Mouse (Mus musculus) embryonic facial prominence, embryonic 12.5 days (tissue): ENCODE data around the gene Atp6v0c. TPM values are rescaled to one million over a fixed set of nuclear protein-coding genes. Genes with fewer than 3 reads are reported as not detected.

ENCODE experiments used
- ATAC-seq: fragments of 200-750 bp; cut with Nextera tagmentation; 2 replicates; pipeline ENCODE4 v1.8.0; 2017; ENCODE audit not compliant: insufficient number of reproducible peaks, insufficient read depth, low FRiP score, low TSS enrichment
- H3K27ac ChIP-seq: fragments of 300-500 bp; sonication (generic); 2 replicates; pipeline ENCODE4 v1.5.1; 2016; ENCODE audit warnings: mild to moderate bottlenecking
- H3K27me3 ChIP-seq: fragments of 300-500 bp; sonication (generic); 2 replicates; pipeline ENCODE4 v1.6.1; 2016; ENCODE audit warnings: mild to moderate bottlenecking, moderate library complexity
- H3K36me3 ChIP-seq: fragments of 300-500 bp; sonication (generic); 2 replicates; pipeline ENCODE4 v1.6.1; 2016; ENCODE audit warnings: mild to moderate bottlenecking
- H3K4me1 ChIP-seq: fragments of 300-500 bp; sonication (generic); 2 replicates; pipeline ENCODE4 v1.6.1; 2016
- H3K4me2 ChIP-seq: fragments of 300-500 bp; sonication (generic); replicated peaks from 2 replicates; pipeline ENCODE4 v1.6.1; 2016; ENCODE audit warnings: mild to moderate bottlenecking, moderate library complexity
- H3K4me3 ChIP-seq: fragments of 300-500 bp; sonication (generic); 2 replicates; pipeline ENCODE4 v1.5.1; 2016; ENCODE audit warnings: mild to moderate bottlenecking
- H3K9ac ChIP-seq: fragments of 300-500 bp; sonication (generic); 2 replicates; pipeline ENCODE4 v1.6.1; 2016; ENCODE audit warnings: mild to moderate bottlenecking, moderate library complexity
- H3K9me3 ChIP-seq: fragments of 300-500 bp; sonication (generic); 2 replicates; pipeline ENCODE4 v1.6.1; 2016; ENCODE audit warnings: mild to moderate bottlenecking, moderate library complexity
- WGBS: fragments of 180-500 bp; shearing (Covaris S2); methylation state at CpG from one replicate; pipeline ENCODE4 v1.1.7; 2016; 5-methylcytosine and 5-hydroxymethylcytosine counted together
- polyA plus RNA-seq: library from polyadenylated mRNA; unstranded; fragments of >200 nt; fragmentation: Nextera tagmentation; extraction: Ambion mirVana; gene quantifications from 2 replicates; pipeline ENCODE4 v1.2.1, GENCODE M21; 2016

Atp6v0c gene
- 445 and 455 TPM in 2 replicates for polyA plus RNA-seq

- ATAC-seq: peak; percentile 82
- under 1% methylated on average over 57 of the region's 58 CpGs for WGBS
- H3K4me1 ChIP-seq: peaks cover 15% of the 10 kb centered on the region
These were observed at the start of gene Atp6v0c for GRCm38 (mm10) chr17:24169317-24170065. TSS of gene Atp6v0c (minus strand) at chr17:24169702.

GRCm38 (mm10) chr17:24216836-24217235, 47.3 kb upstream of the Atp6v0c start:
- no peak for ATAC-seq
- no peaks in the 10 kb centered on the region for H3K9me3 ChIP-seq
- H3K9ac ChIP-seq: no peak overlapping the region
- H3K27me3 ChIP-seq: no peaks in the 10 kb centered on the region
- 64% methylated on average over 4 of the region's 4 CpGs for WGBS
- H3K36me3 ChIP-seq: peaks cover 27% of the 10 kb centered on the region
- H3K27ac ChIP-seq: no peak overlapping the region
- H3K4me2 ChIP-seq: no peak overlapping the region
- H3K4me3 ChIP-seq: no peak overlapping the region
- H3K4me1 ChIP-seq: peaks cover 17% of the 10 kb centered on the region

More at GRCm38 (mm10) chr17:24169317-24170065, at the start of gene Atp6v0c:
- Histone ChIP-seq H3K27me3 (no peaks in the 10 kb centered on the region), H3K36me3 (peaks cover 21% of the 10 kb centered on the region), H3K4me3 (peak within 1 kb of the TSS; percentile 91), H3K27ac (peak within 1 kb of the TSS; percentile 95), H3K9me3 (no peaks in the 10 kb centered on the region), H3K4me2 (peak within 1 kb of the TSS; percentile 83), H3K9ac (peak within 1 kb of the TSS; percentile 86)

GRCm38 (mm10) chr17:24213186-24213585, 43.7 kb upstream of the Atp6v0c start:
- H3K36me3 ChIP-seq: peaks cover 25% of the 10 kb centered on the region
- peak overlapping the region; percentile 13; the same call in 1 of the 2 replicates for H3K27ac ChIP-seq
- H3K4me1 ChIP-seq: peaks cover 41% of the 10 kb centered on the region
- ATAC-seq: no peak
- no peak overlapping the region for H3K4me3 ChIP-seq
- no peaks in the 10 kb centered on the region for H3K27me3 ChIP-seq
- WGBS: 73% methylated on average over 6 of the region's 6 CpGs
- H3K4me2 ChIP-seq: no peak overlapping the region
- H3K9ac ChIP-seq: no peak overlapping the region
- no peaks in the 10 kb centered on the region for H3K9me3 ChIP-seq

- H3K27ac ChIP-seq: peak overlapping the region; percentile 96; the same call in 1 of the 2 replicates
- no peak for ATAC-seq
- peaks cover 47% of the 10 kb centered on the region for H3K4me1 ChIP-seq
These were observed 43.0 kb upstream of the Atp6v0c start for GRCm38 (mm10) chr17:24212441-24213018.

GRCm38 (mm10) chr17:24211631-24212440, 42.3 kb upstream of the Atp6v0c start:
- H3K36me3 ChIP-seq: peaks cover 18% of the 10 kb centered on the region
- peak overlapping the region; percentile 96 for H3K4me2 ChIP-seq
- ATAC-seq: no peak
- peak overlapping the region; percentile 50 for H3K4me3 ChIP-seq
- 2% methylated on average over 37 of the region's 37 CpGs for WGBS
- H3K9ac ChIP-seq: peak overlapping the region; percentile 73
- H3K27ac ChIP-seq: peak overlapping the region; percentile 96
- no peaks in the 10 kb centered on the region for H3K9me3 ChIP-seq
- H3K4me1 ChIP-seq: peaks cover 54% of the 10 kb centered on the region
- H3K27me3 ChIP-seq: no peaks in the 10 kb centered on the region

More at GRCm38 (mm10) chr17:24212441-24213018, 43.0 kb upstream of the Atp6v0c start:
- Histone ChIP-seq H3K36me3 (peaks cover 23% of the 10 kb centered on the region), H3K4me2 (peak overlapping the region; percentile 96), H3K9ac (no peak overlapping the region), H3K4me3 (peak overlapping the region; percentile 50), H3K27me3 (no peaks in the 10 kb centered on the region), H3K9me3 (no peaks in the 10 kb centered on the region)
- 17% methylated on average over 5 of the region's 5 CpGs for WGBS

GRCm38 (mm10) chr17:24210591-24210990, 41.1 kb upstream of the Atp6v0c start:
- Histone ChIP-seq H3K4me3 (0 out of 2 replicates have a peak overlapping the region, but pooled peaks have one; percentile 50), H3K9ac (no peak overlapping the region), H3K36me3 (peaks cover 7% of the 10 kb centered on the region), H3K4me1 (peaks cover 67% of the 10 kb centered on the region), H3K4me2 (peak overlapping the region; percentile 96), H3K27me3 (no peaks in the 10 kb centered on the region), H3K27ac (peak overlapping the region; percentile 96), H3K9me3 (no peaks in the 10 kb centered on the region)
- WGBS: 85% methylated on average over 3 of the region's 3 CpGs
- ATAC-seq: no peak

- Histone ChIP-seq H3K9ac (no peak overlapping the region), H3K27me3 (no peaks in the 10 kb centered on the region), H3K9me3 (no peaks in the 10 kb centered on the region), H3K27ac (peak overlapping the region; percentile 96), H3K4me3 (peak overlapping the region; percentile 63; the same call in 1 of the 2 replicates), H3K4me2 (peak overlapping the region; percentile 92), H3K36me3 (no peaks in the 10 kb centered on the region), H3K4me1 (peaks cover 67% of the 10 kb centered on the region)
- WGBS: 67% methylated on average over 3 of the region's 3 CpGs
- ATAC-seq: no peak
These were observed 40.4 kb upstream of the Atp6v0c start for GRCm38 (mm10) chr17:24209916-24210240.

- no peaks in the 10 kb centered on the region for H3K27me3 ChIP-seq
- H3K4me2 ChIP-seq: peak within 1 kb of the TSS; percentile 92
- peaks cover 72% of the 10 kb centered on the region for H3K4me1 ChIP-seq
- H3K9me3 ChIP-seq: no peaks in the 10 kb centered on the region
- WGBS: under 1% methylated on average over 40 of the region's 43 CpGs
- peak within 1 kb of the TSS; percentile 63 for H3K4me3 ChIP-seq
- peak within 1 kb of the TSS; percentile 86 for H3K9ac ChIP-seq
- peak; percentile 76 for ATAC-seq
- peak within 1 kb of the TSS; percentile 96 for H3K27ac ChIP-seq
- H3K36me3 ChIP-seq: no peaks in the 10 kb centered on the region
These were observed 39.8 kb upstream of the Atp6v0c start, which contains the start of gene Ntn3 for GRCm38 (mm10) chr17:24209043-24209915. TSS of gene Ntn3 (minus strand) at chr17:24209531.

GRCm38 (mm10) chr17:24208641-24209042, 39.1 kb upstream of the Atp6v0c start:
- Histone ChIP-seq H3K4me1 (peaks cover 77% of the 10 kb centered on the region), H3K4me2 (peak overlapping the region; percentile 92), H3K9ac (peak overlapping the region; percentile 86), H3K9me3 (no peaks in the 10 kb centered on the region), H3K27ac (peak overlapping the region; percentile 96), H3K36me3 (no peaks in the 10 kb centered on the region), H3K27me3 (no peaks in the 10 kb centered on the region), H3K4me3 (peak overlapping the region; percentile 63)
- no peak; the same call in 1 of the 2 replicates for ATAC-seq
- 1% methylated on average over 29 of the region's 29 CpGs for WGBS

GRCm38 (mm10) chr17:24207768-24208640, 38.5 kb upstream of the Atp6v0c start:
- H3K4me2 ChIP-seq: peak overlapping the region; percentile 92
- H3K9me3 ChIP-seq: no peaks in the 10 kb centered on the region
- no peaks in the 10 kb centered on the region for H3K36me3 ChIP-seq
- WGBS: 51% methylated on average over 34 of the region's 34 CpGs
- H3K27me3 ChIP-seq: no peaks in the 10 kb centered on the region
- peak overlapping the region; percentile 96 for H3K27ac ChIP-seq
- H3K4me3 ChIP-seq: peak overlapping the region; percentile 63
- peak overlapping the region; percentile 86 for H3K9ac ChIP-seq
- ATAC-seq: no peak
- peaks cover 83% of the 10 kb centered on the region for H3K4me1 ChIP-seq
